Mouse (Mus musculus): ENCODE results near the gene Itga1. TPM values are rescaled to one million over a fixed set of nuclear protein-coding genes. Genes with fewer than 3 reads are reported as not detected.
A peak's percentile ranks its signal among the peaks of the same experiment; 100 is the strongest.

Gene Itga1
- polyA plus RNA-seq, 1 experiment: 3.3 TPM

GRCm38 (mm10) chr13:115006213-115006835 lies 95.4 kb downstream of the Itga1 start:
- TF ChIP-seq CTCF (IDR thresholded peaks at IDR 0.05; ENCODE audit: extremely low read depth, insufficient read depth, low read length) (no peak), POLR2A (IDR thresholded peaks at IDR 0.05; ENCODE audit: extremely low read depth, insufficient read depth, low read length) (no peak)
- Histone ChIP-seq H3K4me1 (ENCODE audit: control insufficient read depth, insufficient read depth, low read length) (no peaks in the 10 kb centered on the region), H3K4me3 (ENCODE audit: insufficient read depth, low read length) (no peak overlapping the region), H3K27ac (ENCODE audit: insufficient read depth, low read length) (no peak overlapping the region)

DNA sequence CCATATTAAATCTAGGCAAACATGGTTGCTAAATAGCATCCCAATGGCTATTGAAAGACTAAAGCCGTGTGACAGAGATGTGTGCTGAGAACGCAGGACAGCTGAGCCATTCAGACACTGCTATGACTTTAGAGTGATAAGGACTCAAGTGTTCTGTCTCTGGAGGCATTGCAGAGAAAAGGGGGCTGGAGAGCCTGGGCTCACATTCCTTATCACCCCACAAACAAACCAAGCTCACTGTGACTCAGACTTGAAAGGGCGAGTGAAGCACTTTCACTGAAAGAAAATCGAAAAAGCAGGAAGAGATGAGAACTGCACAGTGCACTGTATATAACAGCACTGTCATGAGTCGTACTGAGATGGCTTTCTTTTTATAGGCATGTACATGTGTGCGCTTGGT lies 96.4 kb downstream of the Itga1 start:
- Histone ChIP-seq H3K27ac (ENCODE audit: insufficient read depth, low read length) (no peak overlapping the region), H3K4me3 (ENCODE audit: insufficient read depth, low read length) (no peak overlapping the region), H3K4me1 (ENCODE audit: control insufficient read depth, insufficient read depth, low read length) (no peaks in the 10 kb centered on the region)
- no peak for TF ChIP-seq CTCF (IDR thresholded peaks at IDR 0.05; ENCODE audit: extremely low read depth, insufficient read depth, low read length)
- TF ChIP-seq POLR2A (IDR thresholded peaks at IDR 0.05; ENCODE audit: extremely low read depth, insufficient read depth, low read length): no peak

DNA sequence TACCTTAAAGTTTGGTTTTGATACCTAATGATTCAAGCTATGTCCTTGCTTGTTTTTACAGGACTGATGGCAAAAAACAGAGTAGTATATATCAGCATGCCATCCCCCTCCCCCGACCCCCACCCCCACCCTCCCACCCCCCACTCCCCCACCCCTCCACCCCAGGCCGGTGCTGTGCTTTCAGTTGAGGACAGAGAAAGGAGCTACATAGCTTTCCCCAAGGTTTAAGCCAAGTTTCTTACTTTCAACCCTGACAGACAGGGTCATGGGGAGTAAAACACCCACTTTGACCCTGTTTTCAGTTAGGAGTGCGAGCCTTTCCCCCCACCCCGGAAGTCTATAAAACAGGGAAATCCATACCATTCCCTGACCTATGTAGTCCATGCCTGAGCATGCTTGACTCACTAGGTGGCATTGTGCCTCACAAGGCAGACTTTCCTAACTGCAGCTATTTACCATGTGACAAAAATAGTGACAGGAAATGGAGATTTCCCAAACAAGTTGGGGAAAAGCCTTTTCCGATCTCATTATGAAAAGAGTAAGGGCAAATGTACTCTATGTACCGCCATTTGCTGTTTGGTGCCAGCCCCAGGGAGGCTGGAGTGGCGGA lies 98.2 kb downstream of the Itga1 start:
- no peak overlapping the region for H3K4me3 ChIP-seq (ENCODE audit: insufficient read depth, low read length)
- TF ChIP-seq CTCF (IDR thresholded peaks at IDR 0.05; ENCODE audit: extremely low read depth, insufficient read depth, low read length) (0 out of 2 replicates have a peak, but pooled peaks have one; percentile 14), POLR2A (IDR thresholded peaks at IDR 0.05; ENCODE audit: extremely low read depth, insufficient read depth, low read length) (no peak)
- no peaks in the 10 kb centered on the region for H3K4me1 ChIP-seq (ENCODE audit: control insufficient read depth, insufficient read depth, low read length)
- no peak overlapping the region for H3K27ac ChIP-seq (ENCODE audit: insufficient read depth, low read length)

DNA sequence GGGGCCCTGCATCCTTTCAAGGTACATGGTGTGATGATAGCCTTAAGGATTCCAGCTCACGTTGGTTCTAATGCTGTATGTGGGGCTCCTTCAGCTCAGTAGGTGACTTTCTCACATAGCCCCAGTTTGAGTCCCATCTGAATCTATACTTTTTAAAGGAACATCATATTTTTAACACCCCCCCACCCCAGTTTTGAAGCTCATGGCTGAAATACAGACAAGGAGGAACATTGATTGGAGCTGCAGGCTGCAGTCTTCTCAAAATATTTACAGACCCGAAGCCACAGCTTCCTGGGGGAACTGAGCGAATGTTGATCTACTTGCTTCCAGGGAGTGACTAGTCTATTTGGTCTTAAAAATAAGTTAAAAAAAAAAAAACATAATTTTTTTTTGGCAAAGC lies 98.9 kb downstream of the Itga1 start:
- TF ChIP-seq POLR2A (IDR thresholded peaks at IDR 0.05; ENCODE audit: extremely low read depth, insufficient read depth, low read length): no peak
- no peak for TF ChIP-seq CTCF (IDR thresholded peaks at IDR 0.05; ENCODE audit: extremely low read depth, insufficient read depth, low read length)
- H3K4me1 ChIP-seq (ENCODE audit: control insufficient read depth, insufficient read depth, low read length): no peaks in the 10 kb centered on the region
- H3K27ac ChIP-seq (ENCODE audit: insufficient read depth, low read length): no peak overlapping the region
- no peak overlapping the region for H3K4me3 ChIP-seq (ENCODE audit: insufficient read depth, low read length)

DNA sequence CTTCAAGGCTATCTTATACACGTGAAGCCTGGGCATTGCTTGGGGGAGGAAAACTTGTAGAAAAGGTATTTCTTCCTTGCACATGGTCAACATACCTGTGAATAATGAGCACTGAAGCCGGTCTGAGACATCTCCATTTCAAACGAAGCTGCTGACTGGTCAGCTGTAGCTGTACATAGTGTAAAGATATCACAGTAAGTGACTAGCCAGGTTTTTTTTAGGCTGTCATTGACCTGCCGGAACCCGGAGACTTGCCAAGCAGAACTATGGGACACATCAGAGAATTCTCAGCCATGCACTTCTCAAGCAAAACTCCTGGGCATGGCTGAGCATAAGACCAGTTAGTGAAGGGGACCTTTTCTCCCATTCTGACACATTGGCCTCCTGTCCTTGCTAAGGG lies 99.6 kb downstream of the Itga1 start:
- Histone ChIP-seq H3K4me3 (ENCODE audit: insufficient read depth, low read length) (no peak overlapping the region), H3K4me1 (ENCODE audit: control insufficient read depth, insufficient read depth, low read length) (no peaks in the 10 kb centered on the region), H3K27ac (ENCODE audit: insufficient read depth, low read length) (no peak overlapping the region)
- TF ChIP-seq POLR2A (IDR thresholded peaks at IDR 0.05; ENCODE audit: extremely low read depth, insufficient read depth, low read length): no peak
- TF ChIP-seq CTCF (IDR thresholded peaks at IDR 0.05; ENCODE audit: extremely low read depth, insufficient read depth, low read length): no peak

DNA sequence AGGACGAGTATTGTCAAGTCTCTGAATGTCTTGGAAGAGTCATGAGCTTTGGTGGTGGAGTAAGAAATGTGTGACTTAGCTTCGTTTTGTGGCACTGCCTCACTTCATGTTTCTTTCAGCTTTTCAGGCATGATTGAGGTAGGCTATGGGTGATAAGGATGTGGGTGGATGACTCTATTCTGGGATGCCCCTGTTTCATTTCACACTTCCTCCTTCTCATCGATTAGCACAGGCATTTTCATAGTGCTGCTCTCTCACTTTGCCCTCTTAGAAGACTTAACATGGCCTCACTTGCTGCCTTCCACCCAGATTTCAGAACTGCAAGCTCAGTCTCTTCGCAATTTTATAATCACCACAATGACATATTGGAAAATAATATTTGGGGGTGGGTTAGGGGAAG lies 102.2 kb downstream of the Itga1 start:
- H3K27ac ChIP-seq (ENCODE audit: insufficient read depth, low read length): no peak overlapping the region
- TF ChIP-seq CTCF (IDR thresholded peaks at IDR 0.05; ENCODE audit: extremely low read depth, insufficient read depth, low read length): no peak
- no peak for TF ChIP-seq POLR2A (IDR thresholded peaks at IDR 0.05; ENCODE audit: extremely low read depth, insufficient read depth, low read length)
- no peaks in the 10 kb centered on the region for H3K4me1 ChIP-seq (ENCODE audit: control insufficient read depth, insufficient read depth, low read length)
- no peak overlapping the region for H3K4me3 ChIP-seq (ENCODE audit: insufficient read depth, low read length)

DNA sequence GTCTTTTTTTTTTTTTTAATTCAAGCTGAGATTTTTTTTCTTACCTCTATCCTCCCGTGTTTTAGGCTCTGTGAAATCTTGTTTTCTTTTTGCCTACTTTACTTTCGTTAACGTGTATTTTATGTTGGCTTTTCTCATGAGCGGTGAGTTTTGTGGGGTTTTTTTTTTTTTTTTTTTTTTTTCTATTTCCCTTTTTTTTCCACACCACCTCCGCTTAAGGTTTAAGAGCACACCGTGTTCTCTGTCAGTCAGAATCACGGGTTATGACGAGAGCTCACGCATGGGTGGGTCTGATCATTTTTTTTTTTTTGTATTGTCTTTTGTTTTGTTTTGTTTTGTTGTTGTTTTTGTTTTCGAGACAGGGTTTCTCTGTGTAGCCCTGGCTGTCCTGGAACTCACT lies 103.7 kb downstream of the Itga1 start:
- Histone ChIP-seq H3K4me1 (ENCODE audit: control insufficient read depth, insufficient read depth, low read length) (no peaks in the 10 kb centered on the region), H3K27ac (ENCODE audit: insufficient read depth, low read length) (no peak overlapping the region), H3K4me3 (ENCODE audit: insufficient read depth, low read length) (no peak overlapping the region)
- no peak for TF ChIP-seq CTCF (IDR thresholded peaks at IDR 0.05; ENCODE audit: extremely low read depth, insufficient read depth, low read length)
- TF ChIP-seq POLR2A (IDR thresholded peaks at IDR 0.05; ENCODE audit: extremely low read depth, insufficient read depth, low read length): no peak

DNA sequence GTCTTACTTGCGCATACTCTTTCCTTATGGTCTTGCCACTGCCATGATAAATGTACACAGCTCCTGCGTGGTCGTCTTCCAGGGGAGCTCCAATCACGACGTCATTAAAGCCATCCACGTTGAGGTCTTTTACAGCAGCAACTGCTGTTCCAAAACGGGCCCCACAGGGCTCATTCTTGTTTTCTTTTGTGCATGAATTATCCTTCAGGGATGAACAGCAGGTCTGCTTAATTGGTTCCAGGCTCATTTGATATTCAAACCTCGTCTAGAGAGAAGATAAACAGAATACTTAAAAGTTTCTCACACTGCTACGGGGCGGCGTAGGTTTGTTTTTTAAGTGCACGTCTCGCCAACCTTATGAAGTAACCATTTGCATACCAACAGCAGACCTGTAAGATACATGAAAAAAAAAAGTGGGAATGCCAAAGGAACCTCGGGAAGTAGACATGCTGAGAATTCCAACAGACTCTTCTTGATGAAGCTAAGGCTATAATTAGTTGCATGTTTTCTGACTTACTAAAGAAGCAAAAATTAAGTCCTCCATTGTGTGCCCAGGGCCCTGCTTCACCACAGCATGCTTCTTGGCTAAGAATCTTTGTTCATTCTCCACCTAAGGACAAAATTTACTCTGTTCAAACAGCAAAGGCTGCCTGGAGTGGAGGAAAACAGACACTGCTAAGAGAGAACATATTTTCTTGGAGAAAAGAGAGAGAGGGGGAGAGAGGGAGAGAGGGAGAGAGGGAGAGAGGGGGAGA lies 109.3 kb downstream of the Itga1 start:
- Histone ChIP-seq H3K27ac (ENCODE audit: insufficient read depth, low read length) (no peak overlapping the region), H3K4me1 (ENCODE audit: control insufficient read depth, insufficient read depth, low read length) (no peaks in the 10 kb centered on the region; the same call in 1 of the 2 replicates), H3K4me3 (ENCODE audit: insufficient read depth, low read length) (no peak overlapping the region)
- TF ChIP-seq CTCF (IDR thresholded peaks at IDR 0.05; ENCODE audit: extremely low read depth, insufficient read depth, low read length): no peak
- no peak for TF ChIP-seq POLR2A (IDR thresholded peaks at IDR 0.05; ENCODE audit: extremely low read depth, insufficient read depth, low read length)

- no peaks in the 10 kb centered on the region; the same call in 1 of the 2 replicates for H3K4me1 ChIP-seq (ENCODE audit: control insufficient read depth, insufficient read depth, low read length)
- H3K4me3 ChIP-seq (ENCODE audit: insufficient read depth, low read length): no peak overlapping the region
- no peak overlapping the region; the same call in 1 of the 2 replicates for H3K27ac ChIP-seq (ENCODE audit: insufficient read depth, low read length)
- TF ChIP-seq POLR2A (IDR thresholded peaks at IDR 0.05; ENCODE audit: extremely low read depth, insufficient read depth, low read length) (no peak), CTCF (IDR thresholded peaks at IDR 0.05; ENCODE audit: extremely low read depth, insufficient read depth, low read length) (no peak)
Observed at GRCm38 (mm10) chr13:114987668-114988067, 114.1 kb downstream of the Itga1 start.

Measured in cortical plate, adult 2 months (tissue).